Mouse (Mus musculus) C2C12 (cell line): Measurements from ENCODE around the gene Smim24.

ENCODE experiments used
- CEBPB ChIP-seq: IDR thresholded peaks from one replicate; pipeline ENCODE4 v1.6.1; 2011; ENCODE audit warnings: low read depth, mild to moderate bottlenecking, control low read depth, moderate library complexity
- CTCF ChIP-seq: IDR thresholded peaks from one replicate; pipeline ENCODE4 v1.5.1; 2011; ENCODE audit not compliant: control insufficient read depth, insufficient read depth, insufficient read length
- FOSL1 ChIP-seq: IDR thresholded peaks from one replicate; pipeline ENCODE4 v1.8.0; 2011; ENCODE audit warnings: mild to moderate bottlenecking, low read length; ENCODE audit not compliant: poor library complexity, insufficient read depth, severe bottlenecking
- MAX ChIP-seq: IDR thresholded peaks from one replicate; pipeline ENCODE4 v1.6.1; 2011; ENCODE audit warnings: mild to moderate bottlenecking, control low read depth
- MYOD1 ChIP-seq: IDR thresholded peaks from one replicate; pipeline ENCODE4 v1.6.1; 2011; ENCODE audit warnings: low read depth; ENCODE audit not compliant: control insufficient read depth, insufficient read length
- MYOG ChIP-seq: IDR thresholded peaks from one replicate; pipeline ENCODE4 v1.6.1; 2011; ENCODE audit not compliant: control insufficient read depth, insufficient read length; ENCODE audit errors: extremely low read depth
- USF1 ChIP-seq: IDR thresholded peaks from one replicate; pipeline ENCODE4 v1.6.1; 2011; ENCODE audit warnings: low read depth, mild to moderate bottlenecking, control low read depth, moderate library complexity

- TF ChIP-seq CTCF: no peak
- no peak for TF ChIP-seq MYOG
- no peak for TF ChIP-seq MAX
- no peak for TF ChIP-seq USF1
- no peak for TF ChIP-seq MYOD1
- TF ChIP-seq CEBPB: no peak
- no peak for TF ChIP-seq FOSL1
Observed at GRCm38 (mm10) chr10:81404720-81405119, 11.9 kb downstream of the Smim24 start.
